Mouse (Mus musculus) ES-E14 (cell line): ENCODE measurements around the gene Iffo1. TPM values are rescaled to one million over a fixed set of nuclear protein-coding genes. Genes with fewer than 3 reads are reported as not detected.

Source experiments
- DNase-seq: peaks from one replicate; pipeline ENCODE4 v3.0.0-alpha.2; 2013; ENCODE audit warnings: low read depth, low spot score
- H3K27ac ChIP-seq: 2 replicates; pipeline ENCODE4 v1.5.1; 2012; ENCODE audit warnings: low read depth, mild to moderate bottlenecking, low read length, moderate library complexity, mixed read lengths; ENCODE audit not compliant: poor library complexity, insufficient read depth, severe bottlenecking
- H3K36me3 ChIP-seq: 2 replicates; pipeline ENCODE4 v1.6.1; 2012; ENCODE audit warnings: mild to moderate bottlenecking, low read length, moderate library complexity, mixed read lengths; ENCODE audit not compliant: control insufficient read depth, poor library complexity, insufficient read depth, severe bottlenecking
- H3K4me1 ChIP-seq, 2 experiments: fragments of 150-350 bp in 1 of 2; sonication (generic) in 1 of 2; 2 replicates each; pipeline ENCODE4 v1.6.1; 2012; ENCODE audit warnings: low read length in 2 of 2, mild to moderate bottlenecking in 1 of 2, mixed read lengths in 1 of 2; ENCODE audit not compliant: control insufficient read depth in 2 of 2, insufficient read depth in 2 of 2, poor library complexity in 1 of 2
- H3K4me3 ChIP-seq, 2 experiments: fragments of 150-350 bp in 1 of 2; sonication (generic) in 1 of 2; 2 replicates each; pipeline ENCODE4 v1.5.1; 2012; ENCODE audit warnings: low read length in 2 of 2, low read depth in 1 of 2, mild to moderate bottlenecking in 1 of 2, mixed read lengths in 1 of 2; ENCODE audit not compliant: insufficient read depth in 1 of 2, poor library complexity in 1 of 2, severe bottlenecking in 1 of 2
- H3K9ac ChIP-seq: 2 replicates; pipeline ENCODE4 v1.6.1; 2012; ENCODE audit warnings: low read depth, mild to moderate bottlenecking, low read length, mixed read lengths; ENCODE audit not compliant: poor library complexity, insufficient read depth, severe bottlenecking
- H3K9me3 ChIP-seq: fragments of 150-350 bp; sonication (generic); 2 replicates; pipeline ENCODE4 v1.6.1; 2012; ENCODE audit warnings: low read depth, mild to moderate bottlenecking, low read length; ENCODE audit not compliant: control insufficient read depth, insufficient read depth
- CHD2 ChIP-seq: IDR thresholded peaks from 2 replicates; pipeline ENCODE4 v1.6.1; 2014; ENCODE audit warnings: mild to moderate bottlenecking, low read depth, low read length, inconsistent platforms
- HCFC1 ChIP-seq: IDR thresholded peaks from 2 replicates; pipeline ENCODE4 v1.6.1; 2012; ENCODE audit warnings: low read length, inconsistent platforms, borderline replicate concordance; ENCODE audit not compliant: insufficient read depth
- MAFK ChIP-seq: IDR thresholded peaks from 2 replicates; pipeline ENCODE4 v1.6.1; 2014; ENCODE audit warnings: mild to moderate bottlenecking, low read depth, low read length, inconsistent platforms; ENCODE audit not compliant: insufficient read depth
- ZC3H11A ChIP-seq: IDR thresholded peaks from 2 replicates; pipeline ENCODE4 v1.6.1; 2012; ENCODE audit warnings: low read depth, mild to moderate bottlenecking, inconsistent platforms, low read length, borderline replicate concordance
- ZNF384 ChIP-seq: IDR thresholded peaks from 2 replicates; pipeline ENCODE4 v1.6.1; 2012; ENCODE audit warnings: low read depth, low read length, inconsistent platforms
- in situ Hi-C, 2 experiments: fragments of 600-800 bp; cut with MboI; formaldehyde crosslinking; loops; one replicate each; pipeline ENCODE4 v1.15.1; 2025; ENCODE audit warnings: low sequenced_read_pairs in 2 of 2, inconsistent platforms in 1 of 2; ENCODE audit not compliant: unreplicated experiment in 2 of 2
- total RNA-seq: library from RNA; depleted of rRNA; stranded (reverse); fragments of 300-350 nt; gene quantifications from 2 replicates; pipeline ENCODE4 v1.2.3, GENCODE M21; 2012

Iffo1 gene
- total RNA-seq, 1 experiment: 15.1 TPM

- Histone ChIP-seq H3K27ac (0 out of 2 replicates have a peak overlapping the region, but pooled peaks have one; percentile 75), H3K4me1 (peaks cover 0 to 25% of the 10 kb centered on the region in 2 experiments; a peak in 2 of 4 replicates), H3K9me3 (no peaks in the 10 kb centered on the region), H3K9ac (peak overlapping the region; percentile 91), H3K4me3 (peak overlapping the region; percentile 80 to 91), H3K36me3 (peaks cover 43% of the 10 kb centered on the region)
- DNase-seq: no peak
- in situ Hi-C loops: no loop called here
- TF ChIP-seq HCFC1 (no peak), ZNF384 (no peak), CHD2 (no peak), ZC3H11A (no peak), MAFK (no peak)
Measured at GRCm38 (mm10) chr6:125097346-125097689, 47.7 kb upstream of the Iffo1 start.

- in situ Hi-C loops: no loop called here
- Histone ChIP-seq H3K4me3 (peak overlapping the region; percentile 80 to 91), H3K9ac (peak overlapping the region; percentile 91), H3K27ac (no peak overlapping the region), H3K4me1 (peaks cover 0 to 25% of the 10 kb centered on the region in 2 experiments; a peak in 2 of 4 replicates), H3K36me3 (peaks cover 50% of the 10 kb centered on the region), H3K9me3 (no peaks in the 10 kb centered on the region)
- no peak for DNase-seq
- no peak for TF ChIP-seq HCFC1
- no peak for TF ChIP-seq ZC3H11A
- no peak for TF ChIP-seq MAFK
- TF ChIP-seq CHD2: no peak
- no peak for TF ChIP-seq ZNF384
Measured at GRCm38 (mm10) chr6:125097951-125098350, 47.1 kb upstream of the Iffo1 start.

- in situ Hi-C loops: no loop called here
- Histone ChIP-seq H3K4me3 (no peak overlapping the region), H3K9me3 (no peaks in the 10 kb centered on the region), H3K9ac (peak overlapping the region; percentile 91; the same call in 1 of the 2 replicates), H3K36me3 (peaks cover 52% of the 10 kb centered on the region), H3K4me1 (peaks cover 0 to 25% of the 10 kb centered on the region in 2 experiments; a peak in 2 of 4 replicates), H3K27ac (no peak overlapping the region)
- no peak for TF ChIP-seq CHD2
- DNase-seq: no peak
Measured at GRCm38 (mm10) chr6:125098513-125098912, 46.5 kb upstream of the Iffo1 start.

GRCm38 (mm10) chr6:125099421-125099971, 45.5 kb upstream of the Iffo1 start:
- Histone ChIP-seq H3K4me3 (no peak overlapping the region), H3K9ac (no peak overlapping the region), H3K4me1 (peaks cover 0 to 25% of the 10 kb centered on the region in 2 experiments; a peak in 2 of 4 replicates), H3K36me3 (peaks cover 58% of the 10 kb centered on the region), H3K27ac (no peak overlapping the region), H3K9me3 (no peaks in the 10 kb centered on the region)
- in situ Hi-C loops: no loop called here
- no peak for TF ChIP-seq CHD2
- no peak for TF ChIP-seq ZNF384
- no peak for TF ChIP-seq MAFK
- no peak for TF ChIP-seq HCFC1
- TF ChIP-seq ZC3H11A: no peak
- DNase-seq: no peak

- H3K9me3 ChIP-seq: no peaks in the 10 kb centered on the region
- H3K9ac ChIP-seq: no peak overlapping the region
- no peak overlapping the region for H3K27ac ChIP-seq
- H3K4me3 ChIP-seq: no peak overlapping the region
- in situ Hi-C loops: no loop called here
- H3K36me3 ChIP-seq: peaks cover 74% of the 10 kb centered on the region
- TF ChIP-seq CHD2 (no peak), MAFK (no peak), HCFC1 (no peak), ZC3H11A (no peak), ZNF384 (no peak)
- H3K4me1 ChIP-seq: peaks cover 0 to 25% of the 10 kb centered on the region in 2 experiments; a peak in 2 of 4 replicates
- no peak for DNase-seq
Measured at GRCm38 (mm10) chr6:125101444-125101843, 43.6 kb upstream of the Iffo1 start.
